Mouse (Mus musculus): ENCODE results near the gene Stk40.
"Not testable (repeated sequence)": the region's sequence is repeated elsewhere in the genome, so short reads cannot be mapped to it uniquely, and the experiment has no call there.

The Stk40 gene

GRCm38 (mm10) chr4:126103590-126104068 lies at the start of gene Stk40:
TSS of gene Stk40 (plus strand) at chr4:126103957.
- DNase-seq (ENCODE audit: low read depth, low spot score) = peak; percentile 98

GRCm38 (mm10) chr4:126057207-126058133 lies 46.3 kb upstream of the Stk40 start:
- no peak for DNase-seq (ENCODE audit: low read depth, low spot score)

DNA sequence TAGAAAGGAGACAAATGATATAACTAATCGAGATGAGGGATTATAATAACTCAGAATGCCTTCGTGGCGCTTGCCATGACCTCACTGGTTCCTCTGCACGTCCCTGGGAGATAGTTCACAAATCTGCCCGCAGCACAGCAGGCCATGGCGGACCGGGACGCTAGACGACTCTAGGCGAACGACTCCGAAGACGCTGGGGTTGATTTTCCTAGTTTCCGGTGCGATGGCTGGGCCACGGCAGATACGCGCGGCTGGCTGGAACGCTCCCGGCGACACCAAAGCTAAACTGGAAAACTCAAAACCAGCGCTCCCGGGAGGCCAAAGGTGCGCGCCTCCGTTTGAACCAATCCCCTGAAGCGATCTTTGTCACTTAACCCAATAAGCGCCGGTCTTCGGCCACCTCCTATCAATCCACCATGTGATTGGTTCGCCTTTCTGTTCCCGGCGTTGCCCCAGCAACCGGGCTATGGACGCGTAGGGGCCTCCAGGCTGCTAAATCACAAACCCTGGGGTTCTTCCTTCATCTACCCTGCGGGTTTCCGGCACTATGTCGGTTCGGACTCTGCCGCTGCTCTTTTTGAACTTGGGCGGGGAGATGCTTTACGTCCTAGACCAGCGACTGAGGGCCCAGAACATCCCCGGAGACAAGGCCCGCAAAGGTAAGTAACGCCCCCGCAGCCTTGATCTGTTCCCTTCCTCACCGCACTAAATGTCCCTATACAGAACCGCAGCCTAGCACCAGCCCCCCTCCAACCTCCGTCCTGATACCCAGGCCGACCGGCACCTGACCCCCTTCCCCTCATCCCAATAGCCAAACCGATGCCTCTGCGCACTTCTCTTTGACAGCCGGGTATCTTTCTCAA lies 45.4 kb upstream of the Stk40 start, which contains the start of gene Oscp1:
Gene Oscp1, plus strand, starts transcription at position 432 of the 863 bp plus-strand sequence.
- peak; percentile 93 for DNase-seq (ENCODE audit: low read depth, low spot score)

GRCm38 (mm10) chr4:126058997-126059362 lies 44.8 kb upstream of the Stk40 start:
- DNase-seq (ENCODE audit: low read depth, low spot score) = peak; percentile 89

DNA sequence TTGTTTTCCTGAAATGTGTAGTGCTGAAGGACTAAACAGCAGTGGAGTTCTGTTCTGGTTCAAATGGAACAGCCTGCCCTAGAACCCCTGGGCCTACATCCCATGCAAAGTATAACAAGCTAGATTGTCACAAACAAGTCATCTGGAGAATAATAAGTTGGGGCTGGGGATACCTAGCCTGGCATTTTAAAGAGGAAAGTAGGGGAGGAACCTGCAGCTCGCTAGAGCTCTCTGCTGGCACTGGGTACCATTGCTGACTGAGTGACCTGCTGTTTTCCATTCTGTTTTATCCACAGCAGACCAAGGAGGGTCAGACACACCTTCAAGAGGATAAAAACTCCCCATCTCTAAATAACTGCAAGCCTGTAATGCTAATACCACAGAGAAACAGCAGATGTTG lies 40.9 kb upstream of the Stk40 start:
- no peak for DNase-seq (ENCODE audit: low read depth, low spot score)

DNA sequence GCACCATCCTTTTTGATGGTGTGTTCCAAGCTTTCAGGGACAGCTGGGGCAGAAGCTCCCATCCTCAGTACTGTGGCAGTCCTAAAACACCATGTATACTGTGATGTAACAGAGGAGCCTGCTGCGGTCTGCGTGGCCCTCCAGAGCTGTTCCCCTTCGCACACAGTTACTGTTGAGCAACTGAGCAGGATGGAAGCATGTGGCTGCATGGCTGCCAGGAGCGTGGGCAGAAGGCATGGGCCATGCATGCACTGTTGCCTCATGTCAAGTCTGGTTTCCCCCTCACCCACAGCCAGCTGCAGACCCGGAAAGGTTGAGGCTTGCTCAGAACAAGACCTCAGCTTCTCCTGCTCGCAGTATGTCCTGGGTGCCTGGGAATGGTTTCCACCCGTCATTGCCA lies 38.5 kb upstream of the Stk40 start:
- DNase-seq (ENCODE audit: low read depth, low spot score) = peak; percentile 53

GRCm38 (mm10) chr4:126067401-126068077 lies 36.2 kb upstream of the Stk40 start:
- DNase-seq (ENCODE audit: low read depth, low spot score) = no peak

DNA sequence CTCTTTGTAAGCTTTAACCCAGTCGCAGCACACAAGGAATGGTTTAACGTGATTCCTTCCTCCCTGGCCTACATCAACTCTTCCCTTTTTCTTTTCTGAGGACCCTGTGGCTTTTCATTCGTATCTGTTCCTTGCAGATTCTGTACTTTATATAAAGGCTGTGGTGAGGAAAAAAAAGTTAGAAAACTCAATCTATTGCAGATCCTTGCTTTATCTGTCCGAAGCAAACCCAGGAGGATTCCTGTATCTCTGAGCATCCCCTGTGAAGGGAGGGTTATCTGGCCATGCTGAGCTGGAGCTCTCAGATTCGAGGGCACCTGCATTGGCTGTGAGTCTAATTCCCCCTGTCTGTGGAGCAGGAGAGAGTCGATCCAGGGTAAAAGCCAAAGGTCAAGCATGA lies 34.9 kb upstream of the Stk40 start:
- no peak for DNase-seq (ENCODE audit: low read depth, low spot score)

GRCm38 (mm10) chr4:126077833-126078232 lies 25.9 kb upstream of the Stk40 start:
- no peak for DNase-seq (ENCODE audit: low read depth, low spot score)

- no peak for DNase-seq (ENCODE audit: low read depth, low spot score)
Observed at GRCm38 (mm10) chr4:126079266-126079665, 24.5 kb upstream of the Stk40 start.

- DNase-seq (ENCODE audit: low read depth, low spot score) = no peak
Observed at GRCm38 (mm10) chr4:126081601-126082000, 22.2 kb upstream of the Stk40 start.

- no peak for DNase-seq (ENCODE audit: low read depth, low spot score)
Observed at GRCm38 (mm10) chr4:126083021-126083420, 20.7 kb upstream of the Stk40 start.

GRCm38 (mm10) chr4:126084382-126084781 lies 19.4 kb upstream of the Stk40 start:
- no peak for DNase-seq (ENCODE audit: low read depth, low spot score)

DNA sequence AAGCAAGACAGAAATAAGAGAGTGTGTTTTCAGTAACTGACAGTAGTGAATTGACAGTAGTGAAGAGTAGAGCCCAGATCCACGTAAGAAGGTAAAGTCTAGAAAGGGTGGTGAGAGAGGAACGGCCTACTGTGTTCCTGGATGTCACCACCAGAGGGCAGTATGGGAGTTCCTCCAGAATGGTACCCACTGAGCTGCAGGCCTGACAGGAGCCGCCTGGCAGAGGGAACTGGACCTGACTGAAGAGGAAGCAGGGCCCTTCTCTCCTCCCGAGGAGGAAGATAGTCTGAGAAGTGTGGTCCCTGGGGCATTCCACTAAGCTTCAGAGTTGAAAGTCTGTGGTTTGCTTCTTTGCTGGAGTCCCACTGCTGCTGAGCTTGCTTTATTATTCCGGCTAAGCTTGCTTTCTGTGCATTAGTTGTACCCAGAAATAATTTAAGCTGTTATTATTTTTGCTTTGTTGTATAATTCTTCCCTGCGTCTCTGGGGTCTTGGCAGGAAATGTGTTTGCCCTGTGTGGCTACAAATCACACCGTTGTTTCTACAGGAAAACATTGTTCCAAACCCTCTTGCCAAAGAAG lies 17.7 kb upstream of the Stk40 start:
- peak; percentile 62 for DNase-seq (ENCODE audit: low read depth, low spot score)

DNA sequence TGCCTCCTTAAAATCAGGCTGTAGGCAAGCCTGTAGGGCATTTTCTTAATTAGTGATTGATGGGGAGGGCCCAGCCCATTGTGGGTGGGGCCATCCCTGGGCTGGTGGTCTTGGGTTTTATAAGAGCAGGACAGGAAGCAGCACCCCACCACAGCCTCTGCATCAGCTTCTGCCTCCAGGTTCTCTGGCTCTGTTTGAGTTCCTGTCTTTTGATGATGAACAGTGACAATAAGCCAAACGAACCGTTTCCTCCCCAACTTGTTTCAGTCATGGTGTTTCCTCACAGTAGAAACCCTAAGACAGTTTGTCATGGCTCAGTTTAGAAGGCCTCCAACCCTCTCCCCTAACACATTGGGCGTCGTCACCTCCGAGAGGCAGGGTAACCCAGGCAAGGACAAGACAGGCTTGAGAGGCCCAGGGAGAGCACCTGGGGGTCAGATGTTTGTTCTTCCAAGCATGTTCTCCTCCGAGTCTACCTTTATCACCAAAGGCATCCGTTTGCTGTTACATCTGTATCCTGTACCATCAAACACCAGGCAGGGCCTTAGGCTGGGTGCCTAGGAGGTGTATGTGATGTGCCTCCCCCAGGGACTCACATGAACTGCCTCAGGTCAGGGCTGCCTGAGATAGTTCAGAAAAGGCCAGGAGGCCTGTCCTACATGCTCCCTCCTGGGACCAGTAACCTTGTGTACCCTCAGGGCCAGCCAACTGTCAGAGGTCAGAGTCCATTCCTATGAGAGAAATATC lies 13.5 kb upstream of the Stk40 start:
- DNase-seq (ENCODE audit: low read depth, low spot score) = no peak

DNA sequence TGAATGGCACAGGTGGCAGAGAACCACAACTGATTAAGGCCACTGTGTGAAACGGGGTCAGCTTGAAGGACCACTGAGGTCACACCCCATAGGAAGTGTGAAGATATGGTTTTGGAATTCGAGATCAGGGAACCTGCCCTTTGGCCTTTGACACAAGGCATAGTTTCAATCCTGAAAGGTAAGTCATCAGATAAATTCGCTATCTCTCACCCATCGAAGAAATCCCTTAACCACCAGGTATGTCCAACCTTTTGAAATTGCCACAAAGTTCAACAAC lies 13.0 kb upstream of the Stk40 start:
- DNase-seq (ENCODE audit: low read depth, low spot score) = no peak

DNA sequence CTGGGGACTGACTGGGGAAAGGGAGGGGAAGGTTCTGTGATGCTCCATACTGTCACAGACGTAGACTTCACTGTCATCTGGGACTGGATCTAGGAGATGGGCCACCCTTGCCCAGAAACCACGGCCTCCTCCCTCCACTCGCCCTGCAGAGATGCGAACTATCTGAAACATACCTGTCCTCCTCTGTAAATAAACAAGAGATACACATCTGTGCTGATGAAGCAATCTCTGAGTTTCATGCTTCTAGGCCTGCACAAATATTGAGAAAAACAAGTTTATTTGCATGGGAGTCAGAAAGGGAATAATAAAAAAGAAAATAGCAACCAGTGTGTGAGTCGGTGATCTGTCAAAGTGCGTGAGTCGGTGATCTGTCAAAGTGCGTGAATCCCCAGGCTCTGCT lies 11.9 kb upstream of the Stk40 start:
- no peak for DNase-seq (ENCODE audit: low read depth, low spot score)

GRCm38 (mm10) chr4:126095622-126096430 lies 7.9 kb upstream of the Stk40 start:
- not testable (repeated sequence) for DNase-seq (ENCODE audit: low read depth, low spot score)

GRCm38 (mm10) chr4:126096464-126097111 lies 7.2 kb upstream of the Stk40 start, which contains the start of gene Lsm10:
TSS of gene Lsm10 (plus strand) at chr4:126096623.
- DNase-seq (ENCODE audit: low read depth, low spot score) = peak; percentile 95

All from telencephalon, adult 2 months (tissue).